Mouse (Mus musculus): ENCODE results near the gene Ptov1. TPM values are rescaled to one million over a fixed set of nuclear protein-coding genes. Genes with fewer than 3 reads are reported as not detected.

Gene Ptov1
- 27.8 TPM for total RNA-seq (2023)

GRCm38 (mm10) chr7:44869697-44870528, at the start of gene Ptov1:
TSS of gene Ptov1 (minus strand) at chr7:44869788.

GRCm38 (mm10) chr7:44895593-44896434, 26.2 kb upstream of the Ptov1 start, which contains the start of gene Fuz:
TSS of gene Fuz (plus strand) at chr7:44896079.

GRCm38 (mm10) chr7:44892276-44892921, 22.8 kb upstream of the Ptov1 start, which contains the start of gene Med25:
TSS of gene Med25 (minus strand) at chr7:44892712.

GRCm38 (mm10) chr7:44857042-44857552, 12.5 kb downstream of the Ptov1 start, which contains the start of gene Pnkp:
TSS of gene Pnkp (plus strand) at chr7:44857139.

GRCm38 (mm10) chr7:44848561-44849415, 20.8 kb downstream of the Ptov1 start, which contains the start of the genes Akt1s1 and Tbc1d17:
TSS of gene Akt1s1 (plus strand) at chr7:44848991.
TSS of gene Tbc1d17 (minus strand) at chr7:44849079.

DNA sequence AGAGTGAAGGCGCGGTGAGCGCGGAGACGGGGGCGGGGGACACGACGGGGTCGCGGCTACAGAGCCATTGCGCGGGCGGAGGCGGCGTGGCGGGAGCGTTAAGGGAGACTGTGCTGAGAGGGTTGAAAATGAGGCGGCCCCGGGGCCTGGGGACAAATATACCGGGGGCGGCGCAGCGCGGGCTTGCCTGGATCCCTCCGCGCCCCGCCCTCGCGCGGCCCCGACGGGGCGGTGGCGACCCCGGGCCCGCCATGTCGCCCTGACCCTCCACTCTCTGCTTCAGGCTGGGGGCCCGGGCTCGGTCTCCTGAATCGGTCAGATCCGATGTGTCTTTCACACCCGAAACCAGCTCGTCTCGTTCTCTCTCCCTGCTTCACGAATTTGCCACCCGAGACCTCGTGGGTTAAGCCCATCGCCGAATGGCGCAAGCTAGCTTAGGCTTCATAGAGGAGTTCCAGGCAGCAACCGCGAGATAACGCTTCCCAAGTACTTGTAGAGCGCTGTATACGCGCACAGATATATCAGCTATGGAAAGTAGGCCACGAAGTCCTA, 53.0 kb downstream of the Ptov1 start, which contains the start of gene Atf5:
TSS of gene Atf5 (minus strand) at position 189 of the 552 bp plus-strand sequence.

DNA sequence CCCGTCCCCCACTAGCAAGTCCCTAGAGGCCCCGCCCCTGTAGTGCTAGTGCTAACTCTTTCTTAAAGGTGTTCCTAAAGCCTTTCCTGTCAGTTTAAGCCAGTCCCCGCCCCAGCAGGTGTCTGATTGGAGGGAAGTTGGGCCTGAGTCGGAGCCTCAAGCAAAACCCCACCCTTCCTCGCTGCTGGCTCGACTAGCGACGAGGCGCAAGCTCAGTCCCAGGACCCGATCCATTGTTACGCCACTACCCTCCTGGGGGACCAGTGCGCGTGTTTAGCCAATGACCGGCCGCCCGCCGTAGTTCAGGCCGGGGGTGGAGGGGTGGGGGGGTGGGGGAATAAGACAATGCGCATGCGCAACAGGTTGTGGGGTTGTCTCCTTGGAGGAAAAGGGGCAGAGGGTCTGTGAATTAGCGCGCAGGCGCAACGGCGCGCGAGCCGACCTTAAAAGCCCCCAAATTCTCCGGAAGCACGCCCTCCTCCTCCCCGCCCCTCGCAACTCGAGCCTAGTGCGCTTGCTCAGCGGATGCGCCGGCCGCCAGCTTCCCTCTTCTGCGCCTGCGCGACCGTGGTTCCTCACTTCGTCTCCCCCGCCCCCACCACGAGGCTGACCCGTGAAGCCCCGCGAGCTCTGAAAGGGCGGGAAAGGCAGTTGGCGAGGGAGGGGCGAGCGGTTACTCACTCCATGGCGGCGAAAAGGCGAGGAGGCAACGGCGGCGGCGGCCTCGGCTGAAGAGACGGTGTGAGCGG, 53.7 kb downstream of the Ptov1 start, which contains the start of the genes Nup62 and Il4i1:
TSS of gene Nup62 (plus strand) at position 368 of the 749 bp plus-strand sequence.
TSS of gene Il4i1 (plus strand) at position 667 of the 749 bp plus-strand sequence.

Other genes starting within 250 kb of the Ptov1 start
- 0.35 TPM for gene Myh14, start 198.9 kb downstream of the Ptov1 start, total RNA-seq (2023)
- not detected for gene Izumo2, start 161.0 kb downstream of the Ptov1 start, total RNA-seq (2023)
- 99.4 TPM for gene Vrk3, start 121.4 kb downstream of the Ptov1 start, total RNA-seq (2023)
- 0.86 TPM for gene Zfp473, start 118.7 kb downstream of the Ptov1 start, total RNA-seq (2023)
- gene Nup62, start 53.7 kb downstream of the Ptov1 start, total RNA-seq (2023): 42.8 TPM
- gene Il4i1, start 53.4 kb downstream of the Ptov1 start, total RNA-seq (2023): 3.2 TPM
- 7.2 TPM for gene Atf5, start 53.1 kb downstream of the Ptov1 start, total RNA-seq (2023)
- 47.9 TPM for gene Akt1s1, start 20.8 kb downstream of the Ptov1 start, total RNA-seq (2023)
- 92.5 TPM for gene Tbc1d17, start 20.7 kb downstream of the Ptov1 start, total RNA-seq (2023)
- 62.0 TPM for gene Pnkp, start 12.6 kb downstream of the Ptov1 start, total RNA-seq (2023)
- 77.4 TPM for gene Med25, start 22.9 kb upstream of the Ptov1 start, total RNA-seq (2023)
- gene Fuz, start 26.3 kb upstream of the Ptov1 start, total RNA-seq (2023): 17.6 TPM
- 71.8 TPM for gene Ap2a1, start 59.7 kb upstream of the Ptov1 start, total RNA-seq (2023)
- gene Tsks, start 73.4 kb upstream of the Ptov1 start, total RNA-seq (2023): 0.33 TPM
- gene Cpt1c, start 105.1 kb upstream of the Ptov1 start, total RNA-seq (2023): 0.18 TPM
- gene Prmt1, start 116.8 kb upstream of the Ptov1 start, total RNA-seq (2023): 153 TPM
- gene Irf3, start 127.9 kb upstream of the Ptov1 start, total RNA-seq (2023): 157 TPM
- gene Bcl2l12, start 128.9 kb upstream of the Ptov1 start, total RNA-seq (2023): 19.6 TPM
- 83.6 TPM for gene Scaf1, start 146.6 kb upstream of the Ptov1 start, total RNA-seq (2023)
- gene Rras, start 148.2 kb upstream of the Ptov1 start, total RNA-seq (2023): 10.3 TPM
- gene Prr12, start 183.1 kb upstream of the Ptov1 start, total RNA-seq (2023): 75.1 TPM
- gene Nosip, start 192.6 kb upstream of the Ptov1 start, total RNA-seq (2023): 61.3 TPM
- gene Prrg2, start 192.9 kb upstream of the Ptov1 start, total RNA-seq (2023): 0.95 TPM
- 6.1 TPM for gene Rcn3, start 222.4 kb upstream of the Ptov1 start, total RNA-seq (2023)
- 22.7 TPM for gene Fcgrt, start 234.1 kb upstream of the Ptov1 start, total RNA-seq (2023)

Measured in CD4-positive naive resting alpha-beta T cell, adult 57 days (primary cell).